Mouse (Mus musculus) embryonic stem cell, embryonic (primary cell): ENCODE measurements around the gene Ccr7.

Source experiments
- CTCF ChIA-PET, 4 experiments: fragments of 300-600 bp in 2 of 4; fragments of 350-600 bp in 2 of 4; sonication (Branson Sonifier 250); formaldehyde crosslinking; loops; one replicate each; lab custom pipeline; 2022; ENCODE audit warnings: inconsistent platforms in 2 of 4; lab: Charles Lee
- POLR2A ChIA-PET, 4 experiments: fragments of 300-600 bp in 2 of 4; fragments of 350-600 bp in 2 of 4; sonication (Branson Sonifier 250); formaldehyde crosslinking; loops; one replicate each; lab custom pipeline; 2022; ENCODE audit warnings: antibody characterized with exemption in 4 of 4, inconsistent platforms in 1 of 4; lab: Charles Lee

Gene Ccr7

DNA sequence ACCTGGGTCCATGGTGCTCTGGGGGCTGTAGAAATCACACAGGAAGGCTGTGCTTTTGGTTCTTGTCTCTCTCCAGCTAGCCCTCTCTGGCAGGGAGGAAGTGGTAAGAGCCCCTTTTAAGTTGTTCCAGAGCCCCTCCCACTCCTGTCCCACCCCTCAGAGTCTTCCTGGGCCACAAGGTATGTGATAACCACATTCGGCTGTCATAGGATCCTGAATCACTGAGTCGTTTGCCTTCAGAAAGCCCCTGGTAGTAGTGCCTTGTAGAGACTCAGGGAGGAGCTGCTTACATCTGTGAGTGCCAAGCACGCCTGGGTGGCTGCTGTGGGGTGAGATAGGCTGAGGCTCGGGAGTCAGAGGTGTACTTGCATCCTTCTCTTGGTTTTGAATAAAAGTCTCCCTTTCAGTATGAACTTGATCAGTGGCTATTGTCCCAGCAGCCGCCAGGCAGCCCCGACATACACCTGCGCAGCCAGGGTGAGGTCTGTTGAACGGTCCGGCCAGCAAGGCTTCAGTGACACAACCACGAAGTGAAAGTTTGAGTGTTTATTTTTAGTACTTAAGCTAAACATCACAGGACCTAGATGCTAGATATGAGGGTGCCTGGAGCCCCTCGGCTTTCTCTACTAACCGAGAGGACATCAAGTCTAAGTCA lies at the start of gene Ccr7:
Gene Ccr7, minus strand, starts transcription at position 91 of the 655 bp plus-strand sequence.
- CTCF ChIA-PET: interaction anchor here in 1 of 4 experiments (0.7 to 1.1 kb wide), 3 partner anchors 45 to 137 kb away, joined by 3 read pairs; no protein-coding TSS in a partner anchor
- POLR2A ChIA-PET: interaction anchor here in 2 of 4 experiments (0.6 to 0.7 kb wide), 2 partner anchors 201 to 805 kb away, joined by 3 to 6 read pairs; no protein-coding TSS in a partner anchor

DNA sequence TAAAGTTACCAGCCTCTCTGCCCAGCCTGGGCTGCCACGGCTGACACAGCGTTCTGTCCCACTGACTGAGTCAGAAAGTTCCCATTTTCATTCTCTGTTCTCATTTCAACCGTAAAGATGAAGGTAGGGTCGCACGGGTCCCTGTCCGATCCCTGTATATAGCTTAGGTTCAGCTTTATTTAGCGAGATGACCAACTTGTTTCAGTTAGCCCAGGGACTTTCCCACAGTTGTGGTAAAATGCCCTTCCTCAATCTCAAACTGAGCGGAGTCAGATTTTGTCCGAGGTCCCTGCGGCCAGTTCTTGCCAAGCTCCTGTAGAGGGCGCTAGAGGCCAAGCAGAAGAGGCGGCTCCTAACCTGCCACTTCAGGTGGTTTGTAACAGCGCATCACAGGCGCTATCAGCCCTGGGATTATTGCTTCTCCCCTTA lies 34.3 kb upstream of the Ccr7 start:
- POLR2A ChIA-PET: interaction anchor here in 2 of 4 experiments (0.6 to 1.0 kb wide), 3 partner anchors 41 to 667 kb away, joined by 3 read pairs; no protein-coding TSS in a partner anchor
- CTCF ChIA-PET: interaction anchor here (0.5 to 2.0 kb wide), 15 partner anchors 11 to 264 kb away, joined by 3 to 10 read pairs (median 4); no protein-coding TSS in a partner anchor

DNA sequence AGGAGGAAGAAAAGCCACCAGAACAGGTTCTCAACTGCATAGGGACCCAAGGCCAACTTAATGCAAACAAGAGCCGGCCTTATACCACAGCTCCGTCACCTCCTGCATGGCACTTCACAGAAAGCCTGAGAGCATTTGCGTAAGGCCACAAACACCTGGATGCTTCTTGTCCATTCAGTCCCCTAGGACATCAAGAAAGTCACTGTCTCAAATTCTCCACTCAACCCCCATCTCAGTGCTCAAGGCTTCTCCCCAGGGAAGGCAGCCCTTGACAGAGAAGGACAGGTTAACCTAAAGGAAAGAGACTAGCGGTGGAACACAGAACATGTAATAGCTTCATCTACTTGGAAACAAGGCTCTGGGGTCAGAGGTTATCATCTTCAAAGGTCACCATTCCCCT lies 32.5 kb upstream of the Ccr7 start:
- CTCF ChIA-PET: interaction anchor here in 2 of 4 experiments (0.6 kb wide), 2 partner anchors 123 to 847 kb away, joined by 3 to 7 read pairs; no protein-coding TSS in a partner anchor
- POLR2A ChIA-PET: no interaction called here

DNA sequence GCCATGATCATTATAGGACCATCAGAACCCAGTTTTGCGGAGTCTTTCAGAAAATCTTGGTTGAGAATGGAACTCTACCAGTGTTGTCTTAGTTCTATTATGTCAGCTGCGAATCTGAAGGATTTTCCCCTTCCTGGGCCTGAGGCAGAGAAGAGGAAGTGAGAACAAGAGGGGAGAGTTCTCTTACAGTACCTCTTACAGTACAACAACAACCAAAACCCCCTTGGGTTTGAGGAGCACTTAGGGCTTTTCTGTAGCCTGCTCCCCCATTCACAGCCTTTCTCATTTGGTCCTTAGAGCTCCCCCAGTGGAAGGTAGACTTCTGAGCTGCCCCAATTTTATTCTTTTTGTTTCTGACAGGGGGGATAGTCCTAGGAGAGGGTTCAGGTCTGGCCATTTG lies 32.0 kb upstream of the Ccr7 start:
- POLR2A ChIA-PET: no interaction called here
- CTCF ChIA-PET: interaction anchor here in 1 of 4 experiments (0.6 kb wide), 1 partner anchor 847 kb away, joined by 7 read pairs; no protein-coding TSS in a partner anchor

DNA sequence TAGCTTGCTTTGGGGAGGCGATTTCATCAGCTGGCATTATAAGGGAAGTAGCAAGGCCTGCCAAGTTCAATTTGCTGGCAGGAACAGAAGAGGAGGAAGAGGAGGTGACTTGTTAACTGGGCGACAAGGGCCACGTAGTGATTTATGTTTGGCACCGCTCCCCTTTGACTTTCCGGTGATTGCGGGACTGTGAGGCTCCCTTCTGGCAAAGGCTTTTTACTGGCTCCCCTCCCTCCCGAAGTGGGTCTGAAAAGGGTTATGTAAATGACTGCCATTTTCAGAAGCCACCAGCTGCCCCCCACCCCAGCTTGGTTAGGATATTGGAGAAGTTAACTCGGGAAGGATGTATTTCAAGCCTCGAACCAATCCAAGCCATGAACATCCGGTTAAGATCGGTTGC lies 27.7 kb upstream of the Ccr7 start:
- ChIA-PET CTCF (interaction anchor here in 2 of 4 experiments (0.5 to 0.7 kb wide), 2 partner anchors 9 to 116 kb away, joined by 3 read pairs; no protein-coding TSS in a partner anchor), POLR2A (interaction anchor here in 3 of 4 experiments (0.6 to 0.9 kb wide), 3 partner anchors 9 to 594 kb away, joined by 3 read pairs; no protein-coding TSS in a partner anchor)

DNA sequence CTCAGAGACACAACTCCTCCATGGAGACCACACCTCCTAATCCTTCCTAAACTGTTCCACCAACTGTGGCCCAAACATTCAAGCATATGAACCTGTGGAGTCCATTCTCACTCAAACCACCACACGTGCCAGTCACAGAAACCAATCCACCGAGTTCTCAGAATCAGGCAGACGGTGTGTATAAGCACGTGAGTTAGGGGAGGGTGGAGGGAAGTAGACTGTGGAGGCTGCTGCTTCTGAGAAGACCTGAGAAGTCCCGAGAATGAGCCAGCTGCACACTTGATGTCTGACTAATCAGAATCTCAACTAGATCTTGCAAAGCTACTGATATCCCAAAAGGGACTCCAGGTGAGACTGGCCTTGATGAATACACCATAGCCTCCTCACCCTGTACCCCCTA lies 25.2 kb upstream of the Ccr7 start:
- CTCF ChIA-PET: interaction anchor here in 1 of 4 experiments (1.1 kb wide), 1 partner anchor 27 kb away, joined by 3 read pairs; no protein-coding TSS in a partner anchor

DNA sequence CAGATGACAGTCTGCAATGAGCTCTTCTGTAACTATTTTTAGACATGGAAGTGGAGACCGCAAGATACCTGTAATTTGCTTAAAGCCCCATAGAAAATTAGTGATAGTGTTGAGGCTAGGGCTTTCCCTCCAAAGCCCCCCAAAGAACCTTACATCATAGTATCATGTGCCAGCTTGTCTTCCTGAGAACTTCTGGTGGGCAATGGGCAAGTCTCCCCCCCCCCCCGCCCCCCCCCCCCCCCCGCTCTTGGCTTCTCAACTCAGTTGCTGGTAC lies 23.0 kb upstream of the Ccr7 start:
- POLR2A ChIA-PET: interaction anchor here in 2 of 4 experiments (0.7 kb wide), 3 partner anchors 37 to 1130 kb away, joined by 3 to 6 read pairs (median 4); no protein-coding TSS in a partner anchor
- CTCF ChIA-PET: no interaction called here

More for the DNA sequence above, 25.2 kb upstream of the Ccr7 start:
- POLR2A ChIA-PET: no interaction called here

DNA sequence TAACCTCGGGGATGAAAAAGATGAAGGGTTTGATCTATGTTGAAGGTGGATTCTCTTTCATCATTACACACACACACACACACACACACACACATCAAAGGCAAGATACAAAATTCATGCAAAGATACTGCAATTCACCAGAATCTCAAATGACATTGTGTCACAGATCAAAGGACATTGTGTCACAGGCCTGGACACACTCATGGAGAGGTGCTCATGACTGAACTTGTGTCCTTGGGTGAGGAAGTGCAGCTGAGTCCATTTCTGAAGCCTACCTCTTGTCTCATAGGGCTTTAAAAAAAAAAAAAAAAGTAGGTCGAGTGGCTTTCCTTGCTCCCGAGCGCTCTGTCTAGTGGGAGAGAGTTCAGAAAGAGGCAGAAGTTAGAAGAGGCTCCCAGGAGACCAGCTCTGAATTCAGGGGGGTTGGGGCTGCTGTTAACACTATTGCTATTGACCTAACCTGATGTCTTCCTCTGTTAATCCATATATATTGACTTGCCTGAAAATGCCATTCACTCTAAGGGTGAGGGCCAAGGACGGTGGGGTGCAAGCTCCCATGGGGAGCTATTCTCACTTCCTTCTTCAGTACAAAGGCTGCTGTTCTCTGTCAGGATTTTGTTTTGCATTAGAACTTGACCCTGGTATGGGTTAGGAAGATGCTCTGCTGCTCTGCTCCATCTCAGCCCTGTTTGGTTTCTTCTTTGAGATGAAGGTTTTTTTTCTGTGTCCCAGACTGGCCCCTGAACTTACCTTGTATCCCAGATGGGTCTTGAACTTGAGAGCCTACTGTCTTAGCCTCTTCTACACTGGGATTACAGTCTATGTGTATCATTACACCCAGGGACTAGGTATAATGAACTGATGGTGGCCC lies 22.4 kb upstream of the Ccr7 start:
- CTCF ChIA-PET: interaction anchor here in 1 of 4 experiments (0.6 kb wide), 1 partner anchor 30 kb away, joined by 4 read pairs; no protein-coding TSS in a partner anchor
- POLR2A ChIA-PET: interaction anchor here in 3 of 4 experiments (0.7 to 1.1 kb wide), 4 partner anchors 37 to 1130 kb away, joined by 3 to 6 read pairs (median 4); no protein-coding TSS in a partner anchor

DNA sequence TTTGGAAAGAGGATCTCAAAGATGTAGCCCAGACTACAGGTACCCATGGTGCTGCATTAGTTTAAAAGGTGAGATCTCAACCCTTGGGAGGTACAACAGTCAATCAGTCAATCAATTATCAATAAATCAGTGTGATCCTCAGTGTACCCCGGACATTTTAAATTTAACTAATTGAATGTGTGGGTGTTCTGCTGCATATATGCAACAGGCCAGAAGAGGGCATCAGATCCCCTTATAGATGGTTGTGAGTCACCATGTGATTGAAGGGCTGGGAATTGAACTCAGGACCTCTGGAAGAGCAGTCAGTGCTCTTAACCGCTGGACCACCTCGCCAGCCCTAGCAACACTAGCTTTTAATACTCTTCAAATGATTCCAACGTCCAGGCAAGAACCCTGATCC lies 17.1 kb upstream of the Ccr7 start:
- ChIA-PET CTCF (interaction anchor here in 1 of 4 experiments (0.7 kb wide), 1 partner anchor 9 kb away, joined by 3 read pairs; no protein-coding TSS in a partner anchor), POLR2A (no interaction called here)

DNA sequence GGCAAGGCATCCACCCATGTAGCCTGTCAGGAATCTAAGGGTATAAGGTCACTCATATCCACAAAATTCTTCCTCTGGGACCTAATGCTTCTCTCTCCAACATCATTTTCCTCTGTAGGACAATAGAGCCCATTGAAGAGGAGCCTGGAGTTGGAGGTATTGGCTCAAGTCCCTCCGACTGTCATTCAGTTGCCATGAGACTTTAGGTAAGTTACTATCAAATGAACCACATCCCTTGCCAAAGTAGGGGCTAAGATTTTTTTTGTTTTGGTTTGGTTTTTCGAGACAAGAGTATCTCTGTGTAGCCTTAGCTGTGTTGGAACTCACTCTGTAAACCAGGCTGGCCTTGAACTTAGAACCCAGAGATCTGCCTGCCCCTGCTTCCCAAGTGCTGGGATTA lies 16.6 kb upstream of the Ccr7 start:
- POLR2A ChIA-PET: no interaction called here
- CTCF ChIA-PET: interaction anchor here in 2 of 4 experiments (1.0 to 1.2 kb wide), 2 partner anchors 21 to 29 kb away, joined by 3 read pairs; no protein-coding TSS in a partner anchor

DNA sequence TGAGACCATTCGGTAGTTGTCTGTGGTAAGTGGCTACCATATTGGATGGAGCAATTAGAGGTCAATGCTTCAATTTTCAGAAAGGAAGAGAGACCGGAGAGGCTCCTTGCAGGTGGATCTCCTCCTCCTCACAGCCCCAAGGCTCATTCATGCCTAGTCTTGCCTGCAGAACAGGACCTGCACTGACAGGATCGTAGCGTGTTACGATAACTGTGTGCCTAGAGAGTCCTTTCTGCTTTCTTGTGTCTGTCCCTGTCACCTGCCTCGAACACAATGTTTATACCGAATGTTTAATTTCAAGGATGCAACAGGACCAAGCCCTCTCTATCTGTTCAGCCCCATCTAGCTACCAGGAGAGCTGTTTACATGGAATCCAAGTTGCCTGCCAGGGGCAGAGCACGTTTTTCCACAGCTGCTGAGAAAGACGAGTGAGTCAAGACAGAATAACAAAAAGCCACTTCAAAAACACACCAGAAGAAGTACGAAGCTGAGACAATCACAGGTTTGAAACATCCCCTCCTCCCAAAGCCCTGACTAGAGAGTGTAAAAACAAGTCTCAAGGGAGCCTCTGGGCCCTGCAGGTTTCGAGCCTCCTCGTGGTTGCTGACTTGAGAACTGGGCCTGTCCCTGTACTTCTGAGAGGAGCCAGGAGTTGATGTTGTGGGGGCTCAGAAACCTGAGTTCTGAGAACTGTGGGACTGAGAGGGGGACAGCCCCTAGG lies 15.8 kb upstream of the Ccr7 start:
- POLR2A ChIA-PET: interaction anchor here in 2 of 4 experiments (0.6 to 1.0 kb wide), 3 partner anchors 48 to 1150 kb away, joined by 3 to 4 read pairs (median 3); no protein-coding TSS in a partner anchor
- CTCF ChIA-PET: interaction anchor here in 3 of 4 experiments (1.0 to 1.2 kb wide), 4 partner anchors 18 to 37 kb away, joined by 3 to 4 read pairs (median 3); no protein-coding TSS in a partner anchor

DNA sequence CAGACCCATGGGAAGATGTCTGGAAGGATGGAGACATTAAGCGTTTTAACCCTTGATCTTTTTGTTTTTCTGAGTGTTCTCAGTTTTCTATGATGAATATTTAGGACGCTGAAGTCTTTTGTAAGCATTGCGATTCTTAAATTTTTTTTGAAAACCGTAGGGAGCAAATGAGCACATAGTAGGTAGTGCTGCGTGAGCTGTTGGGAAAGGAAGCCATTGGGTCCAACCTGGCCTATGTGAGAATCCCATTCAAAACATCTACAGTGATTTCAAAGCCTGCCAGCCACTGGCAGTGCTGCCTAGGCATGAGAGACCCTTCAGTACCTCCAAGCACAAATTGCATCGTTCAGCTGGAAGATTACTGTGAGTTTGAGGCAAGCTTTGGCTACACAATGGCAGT lies 15.1 kb upstream of the Ccr7 start:
- POLR2A ChIA-PET: interaction anchor here in 2 of 4 experiments (0.5 to 1.0 kb wide), 3 partner anchors 60 to 1769 kb away, joined by 3 to 13 read pairs (median 4); no protein-coding TSS in a partner anchor

DNA sequence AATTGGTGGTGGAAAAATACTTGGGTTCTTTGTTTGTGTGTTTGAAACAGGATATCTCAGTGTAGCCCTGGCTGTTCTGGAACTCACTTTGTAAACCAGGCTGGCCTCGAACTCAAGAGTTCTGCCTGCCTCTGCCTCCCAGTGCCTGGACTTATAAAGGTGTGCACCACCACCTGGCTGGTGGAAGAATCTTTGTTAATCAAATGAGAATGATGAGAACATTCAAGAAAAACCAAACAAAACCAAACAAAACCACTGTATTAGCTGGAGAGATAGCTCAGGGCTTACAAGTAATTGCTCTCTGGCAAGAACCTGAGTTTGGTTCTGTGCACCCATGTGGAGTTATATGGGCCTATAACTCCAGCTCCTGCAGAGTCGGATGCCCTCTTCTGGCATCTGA lies 14.6 kb upstream of the Ccr7 start:
- CTCF ChIA-PET: interaction anchor here in 1 of 4 experiments (1.2 kb wide), 1 partner anchor 20 kb away, joined by 4 read pairs; no protein-coding TSS in a partner anchor
- POLR2A ChIA-PET: interaction anchor here in 1 of 4 experiments (0.5 kb wide), 1 partner anchor 1768 kb away, joined by 13 read pairs; no protein-coding TSS in a partner anchor

More for the DNA sequence above, 15.1 kb upstream of the Ccr7 start:
- CTCF ChIA-PET: interaction anchor here in 3 of 4 experiments (1.0 to 1.2 kb wide), 3 partner anchors 19 to 37 kb away, joined by 3 to 4 read pairs (median 3); no protein-coding TSS in a partner anchor

DNA sequence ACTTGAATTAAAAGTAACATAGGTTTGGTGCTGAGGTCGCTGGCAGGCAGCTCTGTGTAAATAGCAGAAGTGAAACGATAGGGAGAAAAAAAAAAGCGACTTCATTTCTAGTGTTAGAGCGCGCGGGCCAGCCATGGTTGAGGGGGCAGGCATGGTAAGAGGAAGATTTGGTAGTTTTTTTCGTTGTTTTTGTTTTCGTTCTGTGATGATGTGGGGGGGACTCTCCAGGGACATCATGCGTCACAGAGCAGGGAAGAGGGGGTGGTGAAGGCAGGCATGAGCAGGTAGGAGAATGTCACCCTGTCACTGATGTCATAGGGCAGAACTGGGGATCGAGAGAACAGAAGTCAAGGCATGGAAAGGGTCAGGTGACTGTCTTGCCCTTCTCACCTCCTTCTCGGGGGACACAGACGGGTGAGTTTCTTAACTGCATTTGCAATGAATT lies 13.2 kb upstream of the Ccr7 start:
- CTCF ChIA-PET: interaction anchor here in 3 of 4 experiments (0.6 to 1.2 kb wide), 3 partner anchors 39 to 450 kb away, joined by 3 to 4 read pairs (median 3); no protein-coding TSS in a partner anchor
- POLR2A ChIA-PET: interaction anchor here in 1 of 4 experiments (0.6 to 1.7 kb wide), 3 partner anchors 24 to 142 kb away, joined by 3 to 5 read pairs (median 4); no protein-coding TSS in a partner anchor

DNA sequence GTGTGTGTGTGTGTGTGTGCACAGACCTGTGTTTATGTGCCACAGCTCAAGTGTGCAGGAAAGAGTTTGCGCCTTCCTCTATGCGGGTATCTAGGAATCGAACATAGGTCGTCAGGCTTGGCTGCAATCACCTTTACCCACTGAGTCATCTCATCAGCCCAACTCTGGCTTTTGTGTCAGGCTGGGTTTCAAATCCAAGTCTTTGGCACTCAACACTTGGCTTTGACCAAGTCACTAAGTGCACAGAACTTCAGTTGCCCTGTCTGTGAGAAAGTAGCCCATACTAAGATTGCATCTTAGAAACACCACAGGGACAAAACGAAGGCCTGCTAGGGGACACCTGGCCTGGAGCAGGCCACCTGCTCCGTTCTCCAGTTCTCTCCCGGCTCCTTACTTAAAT lies 12.7 kb upstream of the Ccr7 start:
- ChIA-PET CTCF (interaction anchor here (0.5 to 1.2 kb wide), 6 partner anchors 13 to 450 kb away, joined by 3 to 5 read pairs (median 4); no protein-coding TSS in a partner anchor), POLR2A (interaction anchor here in 2 of 4 experiments (0.6 to 1.7 kb wide), 6 partner anchors 22 to 426 kb away, joined by 3 to 5 read pairs (median 3); no protein-coding TSS in a partner anchor)

DNA sequence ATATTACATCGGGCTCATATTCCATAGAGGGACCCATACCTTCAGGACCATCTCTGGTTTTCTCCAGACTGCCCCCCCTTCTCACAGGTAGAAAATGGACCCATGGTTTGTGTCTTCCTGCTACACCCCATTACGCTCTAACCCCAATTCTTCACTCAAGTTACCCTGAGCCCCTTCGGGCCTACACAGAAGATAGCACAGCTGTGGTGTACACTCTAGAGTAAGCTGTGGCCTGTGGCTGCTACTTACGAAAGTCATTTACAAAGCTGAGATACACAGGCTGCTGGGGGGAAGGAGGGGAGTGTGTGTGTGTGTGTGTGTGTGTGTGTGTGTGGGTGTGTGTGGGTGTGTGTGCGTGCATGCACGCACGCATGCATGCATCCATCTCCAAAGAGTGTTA lies 11.4 kb upstream of the Ccr7 start:
- CTCF ChIA-PET: interaction anchor here in 2 of 4 experiments (0.6 to 1.1 kb wide), 3 partner anchors 82 to 211 kb away, joined by 3 read pairs; no protein-coding TSS in a partner anchor
- POLR2A ChIA-PET: interaction anchor here in 2 of 4 experiments (0.6 to 1.7 kb wide), 7 partner anchors 15 to 1359 kb away, joined by 3 to 6 read pairs (median 4); no protein-coding TSS in a partner anchor
